Mouse (Mus musculus): ENCODE data around the gene Rasgef1c.

Gene Rasgef1c

GRCm38 (mm10) chr11:50024833-50025720, 123.4 kb downstream of the Rasgef1c start, which contains the start of gene Rnf130:
Gene Rnf130, plus strand, starts transcription at chr11:50025346.
- peak; percentile 96 for DNase-seq (ENCODE audit: low read depth, low spot score)

DNA sequence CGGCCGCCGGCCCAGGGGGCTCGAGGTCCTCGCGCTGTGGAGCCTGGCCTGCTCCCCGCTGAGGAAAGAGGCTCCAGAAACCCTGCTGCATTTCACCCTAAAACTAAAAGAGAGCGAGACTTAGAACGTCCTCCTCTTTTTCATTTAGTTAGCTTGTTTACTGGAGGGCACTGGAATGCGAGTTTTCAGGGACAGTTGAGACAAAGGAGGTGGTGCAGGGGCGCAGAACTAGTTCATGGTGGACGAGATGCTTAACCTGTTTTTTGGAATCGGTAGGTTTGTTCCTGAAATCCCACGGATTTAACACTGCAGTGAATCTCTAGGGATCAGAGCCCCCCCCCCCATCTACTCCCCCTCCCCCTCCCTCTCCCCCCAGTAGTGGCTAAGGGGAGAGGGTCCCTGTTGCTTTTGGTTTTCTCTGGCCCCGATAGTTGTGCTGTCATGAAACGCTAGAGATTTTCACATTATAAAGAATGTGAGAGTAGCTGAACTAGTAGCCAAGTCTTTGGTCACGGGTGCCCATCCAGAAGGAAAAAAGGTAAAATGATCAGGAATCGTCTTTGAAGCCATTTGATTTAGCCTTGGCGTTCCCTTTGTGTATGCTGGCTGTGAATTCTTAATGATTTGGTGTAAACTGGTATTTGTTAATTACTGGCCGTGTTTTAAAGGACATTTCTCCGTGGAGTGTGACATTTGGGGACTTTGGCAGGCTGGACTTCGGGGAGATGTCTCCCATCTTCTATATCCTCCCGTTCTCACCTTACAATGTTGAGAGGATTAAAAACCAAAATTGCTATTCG, 124.3 kb downstream of the Rasgef1c start:
- DNase-seq (ENCODE audit: low read depth, low spot score), result peak; percentile 19

DNA sequence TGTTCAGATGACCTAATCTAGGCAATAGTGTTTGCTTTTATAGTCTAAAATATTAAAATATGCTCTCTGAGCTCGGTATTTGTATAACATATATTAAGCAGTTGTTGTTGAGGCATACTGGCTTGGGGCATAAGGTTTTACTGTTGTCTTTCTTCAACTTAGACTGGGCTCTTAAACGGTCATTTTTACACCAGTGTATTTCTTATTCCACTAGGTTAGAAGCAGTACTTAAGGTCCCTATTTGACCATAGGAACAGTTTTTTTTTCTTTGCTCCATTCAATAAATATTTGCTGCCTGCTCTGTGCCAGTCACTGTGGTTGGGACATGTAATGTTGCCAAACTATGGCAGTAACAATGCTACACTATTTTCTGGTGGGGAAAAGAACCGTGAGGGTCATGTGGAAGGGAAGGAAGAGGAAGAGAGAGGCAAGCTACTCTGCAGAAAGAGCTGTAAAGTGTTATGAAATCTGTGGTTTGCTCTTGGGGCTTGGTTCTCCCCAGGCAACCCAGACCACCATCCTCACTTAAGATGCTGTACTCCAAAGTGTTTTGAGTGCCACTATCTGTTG, 125.0 kb downstream of the Rasgef1c start:
- DNase-seq (ENCODE audit: low read depth, low spot score), result no peak

DNA sequence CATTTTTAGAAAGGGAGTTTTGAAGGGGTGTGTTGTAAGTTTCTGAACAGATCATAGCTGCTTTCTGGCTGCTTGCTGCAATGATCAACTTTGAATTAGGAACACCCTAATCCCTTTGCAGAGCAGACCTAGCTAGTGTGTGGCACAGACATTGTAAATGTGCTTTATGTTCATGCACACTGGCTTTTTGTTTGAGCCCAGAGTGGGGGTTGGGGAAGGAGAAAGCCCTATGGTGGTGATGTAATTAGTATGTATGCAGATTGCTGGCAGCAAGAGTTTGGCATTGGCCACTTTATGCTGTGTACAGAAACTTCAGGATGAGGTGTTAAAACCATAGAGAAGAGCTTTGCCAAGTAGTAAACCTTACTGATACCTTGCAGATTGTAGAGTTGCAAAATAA, 126.8 kb downstream of the Rasgef1c start:
- DNase-seq (ENCODE audit: low read depth, low spot score), result peak; percentile 37
